Mouse (Mus musculus) midbrain, postnatal 0 days (tissue): ENCODE results near the gene Fbxo17. TPM values are rescaled to one million over a fixed set of nuclear protein-coding genes. Genes with fewer than 3 reads are reported as not detected.
A peak's percentile ranks its signal among the peaks of the same experiment; 100 is the strongest.
"Not testable (repeated sequence)": the region's sequence is repeated elsewhere in the genome, so short reads cannot be mapped to it uniquely, and the experiment has no call there.

Source experiments
- ATAC-seq: fragments of 200-750 bp; cut with Nextera tagmentation; 2 replicates; pipeline ENCODE4 v1.8.0; 2017; ENCODE audit warnings: moderate number of reproducible peaks, mild to moderate bottlenecking, moderate TSS enrichment, moderate library complexity; ENCODE audit not compliant: low FRiP score
- DNase-seq: peaks from one replicate; pipeline ENCODE4 v3.0.0-alpha.2; 2015; ENCODE audit warnings: low spot score
- H3K27ac ChIP-seq: fragments of 300-500 bp; sonication (generic); 2 replicates; pipeline ENCODE4 v1.5.1; 2014; ENCODE audit warnings: low read depth, mild to moderate bottlenecking, low read length, mixed read lengths
- H3K27me3 ChIP-seq: fragments of 300-500 bp; sonication (generic); 2 replicates; pipeline ENCODE4 v1.6.1; 2014; ENCODE audit warnings: low read length, control low read depth, mixed read lengths; ENCODE audit not compliant: insufficient read depth
- H3K36me3 ChIP-seq: fragments of 300-500 bp; sonication (generic); 2 replicates; pipeline ENCODE4 v1.6.1; 2014; ENCODE audit warnings: low read length, control low read depth, mixed read lengths; ENCODE audit not compliant: insufficient read depth
- H3K4me1 ChIP-seq: fragments of 300-500 bp; sonication (generic); 2 replicates; pipeline ENCODE4 v1.6.1; 2014; ENCODE audit warnings: mild to moderate bottlenecking, control low read depth, antibody characterized with exemption, low read length, mixed read lengths; ENCODE audit not compliant: insufficient read depth
- H3K4me2 ChIP-seq: fragments of 300-500 bp; sonication (generic); 2 replicates; pipeline ENCODE4 v1.6.1; 2014; ENCODE audit warnings: low read depth, mild to moderate bottlenecking, low read length, mixed read lengths; ENCODE audit not compliant: poor library complexity, severe bottlenecking
- H3K4me3 ChIP-seq: fragments of 300-500 bp; sonication (generic); 2 replicates; pipeline ENCODE4 v1.5.1; 2014; ENCODE audit warnings: low read depth, mild to moderate bottlenecking, low read length, moderate library complexity
- H3K9ac ChIP-seq: fragments of 300-500 bp; sonication (generic); replicated peaks from 2 replicates; pipeline ENCODE4 v1.6.1; 2014; ENCODE audit warnings: mild to moderate bottlenecking, low read length, moderate library complexity, mixed read lengths; ENCODE audit not compliant: poor library complexity, severe bottlenecking
- H3K9me3 ChIP-seq: fragments of 300-500 bp; sonication (generic); 2 replicates; pipeline ENCODE4 v1.6.1; 2016; ENCODE audit warnings: low read length, control low read depth
- CTCF ChIP-seq: IDR thresholded peaks from 2 replicates; pipeline ENCODE4 v1.5.1; 2016; ENCODE audit warnings: antibody characterized with exemption, mild to moderate bottlenecking
- WGBS: fragments of 180-500 bp; shearing (Covaris S2); extraction: QIAGEN DNeasy Blood & Tissue Kit; methylation state at CpG from one replicate; pipeline ENCODE4 v1.1.7; 2014; 5-methylcytosine and 5-hydroxymethylcytosine counted together
- polyA plus RNA-seq: library from polyadenylated mRNA; unstranded; fragments of >200 nt; fragmentation: Nextera tagmentation; extraction: Ambion mirVana; gene quantifications from 2 replicates; pipeline ENCODE4 v1.2.1, GENCODE M21; 2015
- total RNA-seq: library from RNA; depleted of rRNA; stranded (reverse); fragments of >200 nt; gene quantifications from 2 replicates; pipeline ENCODE4 v1.2.3, GENCODE M21; 2014; rRNA removed

Fbxo17 gene
- total RNA-seq, result 1.7 and 2.8 TPM in 2 replicates
- 5.5 and 6.1 TPM in 2 replicates for polyA plus RNA-seq

- H3K9ac ChIP-seq, result peak within 1 kb of the TSS; percentile 5; the same call in 1 of the 2 replicates
- H3K27ac ChIP-seq, result no peak within 1 kb of the TSS
- no peak for DNase-seq
- WGBS, result 5% methylated on average over 36 of the region's 36 CpGs
- 0 out of 2 replicates have a peak, but pooled peaks have one; percentile 60 for ATAC-seq
- H3K4me1 ChIP-seq, result no peaks in the 10 kb centered on the region
- H3K4me3 ChIP-seq, result peak within 1 kb of the TSS; percentile 34
- no peaks in the 10 kb centered on the region for H3K9me3 ChIP-seq
- H3K36me3 ChIP-seq, result no peaks in the 10 kb centered on the region
- no peak; the same call in 1 of the 2 replicates for TF ChIP-seq CTCF
- no peaks in the 10 kb centered on the region for H3K27me3 ChIP-seq
- peak within 1 kb of the TSS; percentile 64 for H3K4me2 ChIP-seq
Observed at GRCm38 (mm10) chr7:28716590-28717281, at the start of gene Fbxo17. Fbxo17 (plus strand) TSS chr7:28716804.

GRCm38 (mm10) chr7:28671172-28671571 is 45.4 kb upstream of the Fbxo17 start:
- WGBS, result 75% methylated on average over 4 of the region's 4 CpGs
- Histone ChIP-seq H3K36me3 (no peaks in the 10 kb centered on the region), H3K27ac (no peak overlapping the region), H3K9ac (no peak overlapping the region), H3K4me2 (no peak overlapping the region), H3K4me1 (no peaks in the 10 kb centered on the region), H3K4me3 (no peak overlapping the region), H3K27me3 (no peaks in the 10 kb centered on the region), H3K9me3 (no peaks in the 10 kb centered on the region)
- ATAC-seq, result no peak
- DNase-seq, result no peak
- TF ChIP-seq CTCF, result no peak

GRCm38 (mm10) chr7:28672276-28672675 is 44.3 kb upstream of the Fbxo17 start:
- no peak overlapping the region for H3K4me2 ChIP-seq
- H3K36me3 ChIP-seq, result no peaks in the 10 kb centered on the region
- ATAC-seq, result no peak
- no peak overlapping the region for H3K4me3 ChIP-seq
- no peaks in the 10 kb centered on the region for H3K9me3 ChIP-seq
- no peak for TF ChIP-seq CTCF
- no peak for DNase-seq
- no peaks in the 10 kb centered on the region for H3K4me1 ChIP-seq
- H3K27me3 ChIP-seq, result no peaks in the 10 kb centered on the region
- 87% methylated on average over 5 of the region's 5 CpGs for WGBS
- no peak overlapping the region for H3K27ac ChIP-seq
- H3K9ac ChIP-seq, result no peak overlapping the region

- not testable (repeated sequence) for H3K4me2 ChIP-seq, H3K36me3 ChIP-seq, DNase-seq, ATAC-seq, H3K9ac ChIP-seq, H3K27me3 ChIP-seq, H3K4me1 ChIP-seq, H3K9me3 ChIP-seq, H3K27ac ChIP-seq, H3K4me3 ChIP-seq
- 74% methylated on average over 5 of the region's 5 CpGs for WGBS
Observed at GRCm38 (mm10) chr7:28672786-28673185, 43.8 kb upstream of the Fbxo17 start.

GRCm38 (mm10) chr7:28674994-28675393 is 41.6 kb upstream of the Fbxo17 start:
- TF ChIP-seq CTCF, result no peak
- H3K4me1 ChIP-seq, result no peaks in the 10 kb centered on the region
- no peak overlapping the region for H3K9ac ChIP-seq
- H3K27ac ChIP-seq, result no peak overlapping the region
- DNase-seq, result no peak
- no peak for ATAC-seq
- H3K27me3 ChIP-seq, result no peaks in the 10 kb centered on the region
- H3K4me2 ChIP-seq, result no peak overlapping the region
- H3K36me3 ChIP-seq, result no peaks in the 10 kb centered on the region
- no peaks in the 10 kb centered on the region for H3K9me3 ChIP-seq
- H3K4me3 ChIP-seq, result no peak overlapping the region
- 86% methylated on average over 9 of the region's 9 CpGs for whole genome bisulfite sequencing

GRCm38 (mm10) chr7:28675746-28676145 is 40.9 kb upstream of the Fbxo17 start:
- TF ChIP-seq CTCF, result peak; percentile 62
- no peaks in the 10 kb centered on the region for H3K36me3 ChIP-seq
- ATAC-seq (no peak), DNase-seq (no peak)
- no peaks in the 10 kb centered on the region for H3K27me3 ChIP-seq
- no peak overlapping the region for H3K4me2 ChIP-seq
- H3K4me3 ChIP-seq, result no peak overlapping the region
- H3K4me1 ChIP-seq, result no peaks in the 10 kb centered on the region
- no peak overlapping the region for H3K9ac ChIP-seq
- 50% methylated on average over 11 of the region's 11 CpGs for WGBS
- no peak overlapping the region for H3K27ac ChIP-seq
- no peaks in the 10 kb centered on the region for H3K9me3 ChIP-seq
